Mouse (Mus musculus): Measurements from ENCODE around the gene Gm20388. TPM values are rescaled to one million over a fixed set of nuclear protein-coding genes. Genes with fewer than 3 reads are reported as not detected.

Gm20388 gene
- total and polyA plus RNA-seq, 2 experiments from 2014 or later: 17.3 TPM; not detected in 1

- no peaks in the 10 kb centered on the region for H3K27me3 ChIP-seq (ENCODE audit: control insufficient read depth, insufficient read depth, low read length)
- 61% methylated on average over 7 of the region's 7 CpGs for WGBS
- H3K9ac ChIP-seq (replicated peaks; ENCODE audit: low read depth, low read length): no peak overlapping the region
- H3K9me3 ChIP-seq (replicated peaks; ENCODE audit: control insufficient read depth, low read length): peaks cover 5% of the 10 kb centered on the region; the same call in 1 of the 2 replicates
- no peak overlapping the region for H3K4me3 ChIP-seq (ENCODE audit: low read depth, low read length)
- H3K4me2 ChIP-seq (ENCODE audit: low read depth, low read length): no peak overlapping the region
- DNase-seq (ENCODE audit: low spot score) (no peak), ATAC-seq (ENCODE audit: insufficient read depth, low read depth) (no peak)
- H3K36me3 ChIP-seq (replicated peaks; ENCODE audit: control insufficient read depth, insufficient read depth, low read length): no peaks in the 10 kb centered on the region
- no peaks in the 10 kb centered on the region for H3K4me1 ChIP-seq (ENCODE audit: control insufficient read depth, insufficient read depth)
- TF ChIP-seq CTCF (IDR thresholded peaks at IDR 0.05; ENCODE audit: low read depth): no peak
- TF ChIP-seq EP300 (IDR thresholded peaks at IDR 0.05; ENCODE audit: low read depth): no peak
- no peak overlapping the region for H3K27ac ChIP-seq (ENCODE audit: low read depth)
Observed at GRCm38 (mm10) chr8:124156324-124156723, 4245.7 kb downstream of the Gm20388 start.

GRCm38 (mm10) chr8:124161683-124162082 lies 4251.0 kb downstream of the Gm20388 start:
- TF ChIP-seq CTCF (IDR thresholded peaks at IDR 0.05; ENCODE audit: low read depth) (no peak), EP300 (IDR thresholded peaks at IDR 0.05; ENCODE audit: low read depth) (no peak)
- Histone ChIP-seq H3K36me3 (replicated peaks; ENCODE audit: control insufficient read depth, insufficient read depth, low read length) (no peaks in the 10 kb centered on the region), H3K4me3 (ENCODE audit: low read depth, low read length) (no peak overlapping the region), H3K9ac (replicated peaks; ENCODE audit: low read depth, low read length) (no peak overlapping the region), H3K27me3 (ENCODE audit: control insufficient read depth, insufficient read depth, low read length) (no peaks in the 10 kb centered on the region), H3K9me3 (replicated peaks; ENCODE audit: control insufficient read depth, low read length) (no peaks in the 10 kb centered on the region), H3K27ac (ENCODE audit: low read depth) (no peak overlapping the region), H3K4me1 (ENCODE audit: control insufficient read depth, insufficient read depth) (no peaks in the 10 kb centered on the region), H3K4me2 (ENCODE audit: low read depth, low read length) (no peak overlapping the region)
- ATAC-seq (ENCODE audit: insufficient read depth, low read depth) (no peak), DNase-seq (ENCODE audit: low spot score) (no peak)
- WGBS: 78% methylated on average over 5 of the region's 5 CpGs

- ATAC-seq (ENCODE audit: insufficient read depth, low read depth): no peak
- no peaks in the 10 kb centered on the region for H3K27me3 ChIP-seq (ENCODE audit: control insufficient read depth, insufficient read depth, low read length)
- H3K4me1 ChIP-seq (ENCODE audit: control insufficient read depth, insufficient read depth): no peaks in the 10 kb centered on the region
- TF ChIP-seq CTCF (IDR thresholded peaks at IDR 0.05; ENCODE audit: low read depth) (no peak), EP300 (IDR thresholded peaks at IDR 0.05; ENCODE audit: low read depth) (no peak)
- no peaks in the 10 kb centered on the region for H3K36me3 ChIP-seq (replicated peaks; ENCODE audit: control insufficient read depth, insufficient read depth, low read length)
- no peak overlapping the region for H3K27ac ChIP-seq (ENCODE audit: low read depth)
- 80% methylated on average over 5 of the region's 5 CpGs for WGBS
- no peak overlapping the region for H3K4me3 ChIP-seq (ENCODE audit: low read depth, low read length)
- no peaks in the 10 kb centered on the region for H3K9me3 ChIP-seq (replicated peaks; ENCODE audit: control insufficient read depth, low read length)
- no peak overlapping the region for H3K9ac ChIP-seq (replicated peaks; ENCODE audit: low read depth, low read length)
- no peak for DNase-seq (ENCODE audit: low spot score)
- no peak overlapping the region for H3K4me2 ChIP-seq (ENCODE audit: low read depth, low read length)
Observed at GRCm38 (mm10) chr8:124163258-124163657, 4252.6 kb downstream of the Gm20388 start.

DNA sequence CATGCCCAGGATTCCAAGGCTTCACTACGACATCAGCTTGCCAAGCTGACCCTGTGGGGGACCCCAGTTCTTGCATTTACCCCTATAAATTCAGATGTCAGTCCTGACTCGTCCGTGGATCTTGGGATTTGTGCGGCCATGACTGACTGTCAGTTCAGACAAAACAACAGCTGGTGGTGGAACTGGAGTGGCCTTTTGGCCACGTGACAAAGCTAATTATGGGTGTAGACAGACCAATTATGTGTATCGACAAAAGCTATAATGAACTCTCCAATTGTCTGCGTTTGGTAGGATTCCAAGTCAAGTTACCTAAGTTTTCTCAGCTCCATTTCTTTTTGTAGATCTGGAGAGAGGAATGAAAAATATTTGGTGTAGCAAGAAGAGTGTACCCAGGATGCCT lies 4259.1 kb downstream of the Gm20388 start:
- Histone ChIP-seq H3K9ac (replicated peaks; ENCODE audit: low read depth, low read length) (no peak overlapping the region), H3K4me3 (ENCODE audit: low read depth, low read length) (no peak overlapping the region), H3K36me3 (replicated peaks; ENCODE audit: control insufficient read depth, insufficient read depth, low read length) (no peaks in the 10 kb centered on the region), H3K9me3 (replicated peaks; ENCODE audit: control insufficient read depth, low read length) (no peaks in the 10 kb centered on the region), H3K27ac (ENCODE audit: low read depth) (no peak overlapping the region), H3K27me3 (ENCODE audit: control insufficient read depth, insufficient read depth, low read length) (0 out of 2 replicates have a peak, but pooled peaks cover 2% of the 10 kb centered on the region), H3K4me1 (ENCODE audit: control insufficient read depth, insufficient read depth) (peaks cover 9% of the 10 kb centered on the region; the same call in 1 of the 2 replicates), H3K4me2 (ENCODE audit: low read depth, low read length) (no peak overlapping the region)
- WGBS: 77% methylated on average over 7 of the region's 7 CpGs
- no peak for TF ChIP-seq CTCF (IDR thresholded peaks at IDR 0.05; ENCODE audit: low read depth)
- TF ChIP-seq EP300 (IDR thresholded peaks at IDR 0.05; ENCODE audit: low read depth): no peak
- ATAC-seq (ENCODE audit: insufficient read depth, low read depth) (no peak), DNase-seq (ENCODE audit: low spot score) (no peak)

- Histone ChIP-seq H3K4me3 (ENCODE audit: low read depth, low read length) (no peak overlapping the region), H3K9me3 (replicated peaks; ENCODE audit: control insufficient read depth, low read length) (no peaks in the 10 kb centered on the region), H3K4me2 (ENCODE audit: low read depth, low read length) (no peak overlapping the region), H3K4me1 (ENCODE audit: control insufficient read depth, insufficient read depth) (peaks cover 9% of the 10 kb centered on the region; the same call in 1 of the 2 replicates), H3K27me3 (ENCODE audit: control insufficient read depth, insufficient read depth, low read length) (0 out of 2 replicates have a peak, but pooled peaks cover 2% of the 10 kb centered on the region), H3K9ac (replicated peaks; ENCODE audit: low read depth, low read length) (no peak overlapping the region), H3K27ac (ENCODE audit: low read depth) (no peak overlapping the region), H3K36me3 (replicated peaks; ENCODE audit: control insufficient read depth, insufficient read depth, low read length) (no peaks in the 10 kb centered on the region)
- TF ChIP-seq EP300 (IDR thresholded peaks at IDR 0.05; ENCODE audit: low read depth) (no peak), CTCF (IDR thresholded peaks at IDR 0.05; ENCODE audit: low read depth) (no peak)
- DNase-seq (ENCODE audit: low spot score) (no peak), ATAC-seq (ENCODE audit: insufficient read depth, low read depth) (no peak)
- WGBS: 51% methylated on average over 7 of the region's 7 CpGs
Observed at GRCm38 (mm10) chr8:124170671-124171070, 4260.0 kb downstream of the Gm20388 start.
